Mouse (Mus musculus): ENCODE results near the gene Rxfp4. TPM values are rescaled to one million over a fixed set of nuclear protein-coding genes. Genes with fewer than 3 reads are reported as not detected.

Rxfp4 gene
- total RNA-seq, 1 experiment, result not detected

- Histone ChIP-seq H3K36me3 (ENCODE audit: control insufficient read depth, insufficient read depth, low read length, poor library complexity, severe bottlenecking) (peaks cover 63% of the 10 kb centered on the region), H3K4me3 (ENCODE audit: insufficient read depth in 1 of 2, low read depth in 1 of 2, low read length in 2 of 2, poor library complexity in 1 of 2, severe bottlenecking in 1 of 2) (no peak overlapping the region), H3K27ac (ENCODE audit: insufficient read depth, low read depth, low read length, poor library complexity, severe bottlenecking) (no peak overlapping the region), H3K4me1 (ENCODE audit: control insufficient read depth in 2 of 2, insufficient read depth in 2 of 2, low read length in 2 of 2, poor library complexity in 1 of 2) (peaks cover 4 to 36% of the 10 kb centered on the region in 2 experiments; a peak in 3 of 4 replicates), H3K9ac (ENCODE audit: insufficient read depth, low read depth, low read length, poor library complexity, severe bottlenecking) (no peak overlapping the region), H3K9me3 (ENCODE audit: control insufficient read depth, insufficient read depth, low read depth, low read length) (no peaks in the 10 kb centered on the region)
- TF ChIP-seq ZNF384 (IDR thresholded peaks at IDR 0.05; ENCODE audit: low read depth, low read length) (no peak), ZC3H11A (IDR thresholded peaks at IDR 0.05; ENCODE audit: borderline replicate concordance, low read depth, low read length) (no peak), CHD2 (IDR thresholded peaks at IDR 0.05; ENCODE audit: low read depth, low read length) (no peak), HCFC1 (IDR thresholded peaks at IDR 0.05; ENCODE audit: borderline replicate concordance, insufficient read depth, low read length) (no peak), MAFK (IDR thresholded peaks at IDR 0.05; ENCODE audit: insufficient read depth, low read depth, low read length) (no peak)
- no peak for DNase-seq (ENCODE audit: low read depth, low spot score)
- in situ Hi-C loops (cut with MboI; ENCODE audit: low sequenced_read_pairs in 2 of 2, unreplicated experiment in 2 of 2), result no loop called here
Observed at GRCm38 (mm10) chr3:88630018-88630417, 22.9 kb downstream of the Rxfp4 start.

GRCm38 (mm10) chr3:88629244-88629643, 23.7 kb downstream of the Rxfp4 start:
- no peak for TF ChIP-seq CHD2 (IDR thresholded peaks at IDR 0.05; ENCODE audit: low read depth, low read length)
- no peak for TF ChIP-seq ZC3H11A (IDR thresholded peaks at IDR 0.05; ENCODE audit: borderline replicate concordance, low read depth, low read length)
- TF ChIP-seq HCFC1 (IDR thresholded peaks at IDR 0.05; ENCODE audit: borderline replicate concordance, insufficient read depth, low read length), result no peak
- TF ChIP-seq ZNF384 (IDR thresholded peaks at IDR 0.05; ENCODE audit: low read depth, low read length), result no peak
- no peak for TF ChIP-seq MAFK (IDR thresholded peaks at IDR 0.05; ENCODE audit: insufficient read depth, low read depth, low read length)
- no peak overlapping the region for H3K9ac ChIP-seq (ENCODE audit: insufficient read depth, low read depth, low read length, poor library complexity, severe bottlenecking)
- peaks cover 4 to 38% of the 10 kb centered on the region in 2 experiments; a peak in 3 of 4 replicates for H3K4me1 ChIP-seq (ENCODE audit: control insufficient read depth in 2 of 2, insufficient read depth in 2 of 2, low read length in 2 of 2, poor library complexity in 1 of 2)
- H3K9me3 ChIP-seq (ENCODE audit: control insufficient read depth, insufficient read depth, low read depth, low read length), result no peaks in the 10 kb centered on the region
- in situ Hi-C loops (cut with MboI; ENCODE audit: low sequenced_read_pairs in 2 of 2, unreplicated experiment in 2 of 2), result no loop called here
- no peak overlapping the region for H3K4me3 ChIP-seq (ENCODE audit: insufficient read depth in 1 of 2, low read depth in 1 of 2, low read length in 2 of 2, poor library complexity in 1 of 2, severe bottlenecking in 1 of 2)
- H3K27ac ChIP-seq (ENCODE audit: insufficient read depth, low read depth, low read length, poor library complexity, severe bottlenecking), result no peak overlapping the region
- DNase-seq (ENCODE audit: low read depth, low spot score), result no peak
- peaks cover 59% of the 10 kb centered on the region for H3K36me3 ChIP-seq (ENCODE audit: control insufficient read depth, insufficient read depth, low read length, poor library complexity, severe bottlenecking)

- H3K36me3 ChIP-seq (ENCODE audit: control insufficient read depth, insufficient read depth, low read length, poor library complexity, severe bottlenecking), result peaks cover 55% of the 10 kb centered on the region; the same call in 1 of the 2 replicates
- TF ChIP-seq MAFK (IDR thresholded peaks at IDR 0.05; ENCODE audit: insufficient read depth, low read depth, low read length) (no peak), ZNF384 (IDR thresholded peaks at IDR 0.05; ENCODE audit: low read depth, low read length) (no peak), HCFC1 (IDR thresholded peaks at IDR 0.05; ENCODE audit: borderline replicate concordance, insufficient read depth, low read length) (no peak), CHD2 (IDR thresholded peaks at IDR 0.05; ENCODE audit: low read depth, low read length) (no peak), ZC3H11A (IDR thresholded peaks at IDR 0.05; ENCODE audit: borderline replicate concordance, low read depth, low read length) (no peak)
- H3K4me1 ChIP-seq (ENCODE audit: control insufficient read depth in 2 of 2, insufficient read depth in 2 of 2, low read length in 2 of 2, poor library complexity in 1 of 2), result peaks cover 4 to 42% of the 10 kb centered on the region in 2 experiments; a peak in 3 of 4 replicates
- in situ Hi-C loops (cut with MboI; ENCODE audit: low sequenced_read_pairs in 2 of 2, unreplicated experiment in 2 of 2), result no loop called here
- no peak overlapping the region for H3K9ac ChIP-seq (ENCODE audit: insufficient read depth, low read depth, low read length, poor library complexity, severe bottlenecking)
- DNase-seq (ENCODE audit: low read depth, low spot score), result no peak
- H3K27ac ChIP-seq (ENCODE audit: insufficient read depth, low read depth, low read length, poor library complexity, severe bottlenecking), result no peak overlapping the region
- H3K4me3 ChIP-seq (ENCODE audit: insufficient read depth in 1 of 2, low read depth in 1 of 2, low read length in 2 of 2, poor library complexity in 1 of 2, severe bottlenecking in 1 of 2), result no peak overlapping the region
- H3K9me3 ChIP-seq (ENCODE audit: control insufficient read depth, insufficient read depth, low read depth, low read length), result no peaks in the 10 kb centered on the region
Observed at GRCm38 (mm10) chr3:88628766-88629165, 24.2 kb downstream of the Rxfp4 start.

GRCm38 (mm10) chr3:88627535-88627934, 25.4 kb downstream of the Rxfp4 start:
- no peaks in the 10 kb centered on the region for H3K9me3 ChIP-seq (ENCODE audit: control insufficient read depth, insufficient read depth, low read depth, low read length)
- H3K27ac ChIP-seq (ENCODE audit: insufficient read depth, low read depth, low read length, poor library complexity, severe bottlenecking), result no peak overlapping the region
- in situ Hi-C loops (cut with MboI; ENCODE audit: low sequenced_read_pairs in 2 of 2, unreplicated experiment in 2 of 2), result no loop called here
- H3K36me3 ChIP-seq (ENCODE audit: control insufficient read depth, insufficient read depth, low read length, poor library complexity, severe bottlenecking), result peaks cover 45% of the 10 kb centered on the region; the same call in 1 of the 2 replicates
- H3K4me3 ChIP-seq (ENCODE audit: insufficient read depth in 1 of 2, low read depth in 1 of 2, low read length in 2 of 2, poor library complexity in 1 of 2, severe bottlenecking in 1 of 2), result no peak overlapping the region
- no peak for DNase-seq (ENCODE audit: low read depth, low spot score)
- TF ChIP-seq ZNF384 (IDR thresholded peaks at IDR 0.05; ENCODE audit: low read depth, low read length) (no peak), ZC3H11A (IDR thresholded peaks at IDR 0.05; ENCODE audit: borderline replicate concordance, low read depth, low read length) (no peak), CHD2 (IDR thresholded peaks at IDR 0.05; ENCODE audit: low read depth, low read length) (no peak), MAFK (IDR thresholded peaks at IDR 0.05; ENCODE audit: insufficient read depth, low read depth, low read length) (no peak), HCFC1 (IDR thresholded peaks at IDR 0.05; ENCODE audit: borderline replicate concordance, insufficient read depth, low read length) (no peak)
- no peak overlapping the region for H3K9ac ChIP-seq (ENCODE audit: insufficient read depth, low read depth, low read length, poor library complexity, severe bottlenecking)
- peaks cover 7 to 44% of the 10 kb centered on the region in 2 experiments; a peak in 3 of 4 replicates for H3K4me1 ChIP-seq (ENCODE audit: control insufficient read depth in 2 of 2, insufficient read depth in 2 of 2, low read length in 2 of 2, poor library complexity in 1 of 2)

All from ES-E14 (cell line).